Mouse (Mus musculus): ENCODE data around the gene U2af1.

DNA sequence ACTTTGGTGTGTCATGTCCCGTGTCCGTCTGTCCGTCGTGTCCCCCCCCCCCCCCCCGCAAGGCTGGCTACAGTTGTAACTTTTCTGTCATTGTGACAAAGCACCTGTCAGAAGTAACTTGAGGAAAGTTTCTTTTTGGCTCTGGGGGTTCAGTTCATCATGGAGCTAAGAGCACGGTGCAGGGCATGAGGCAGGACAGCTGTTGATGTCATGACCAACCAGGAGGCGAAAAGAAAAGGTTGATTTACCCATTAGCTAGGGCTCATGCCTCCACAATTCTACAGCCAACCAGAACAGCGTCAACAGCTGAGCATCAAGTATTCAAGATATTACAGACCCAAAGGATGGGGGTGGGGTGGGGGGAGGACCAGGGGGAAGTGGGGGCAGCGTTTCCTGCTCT is 9.6 kb upstream of the U2af1 start:
- no peak for TF ChIP-seq CTCF (IDR thresholded peaks at IDR 0.05; ENCODE audit: control insufficient read depth, insufficient read depth, insufficient read length)
- TF ChIP-seq USF1 (IDR thresholded peaks at IDR 0.05; ENCODE audit: low read depth), result no peak
